Mouse (Mus musculus) G1E (cell line): Measurements from ENCODE around the gene Ppp1r9b. TPM values are rescaled to one million over a fixed set of nuclear protein-coding genes. Genes with fewer than 3 reads are reported as not detected.

ENCODE experiments used
- ATAC-seq: 2 replicates; pipeline ENCODE4 v1.8.0; 2016; ENCODE audit warnings: mild to moderate bottlenecking; ENCODE audit not compliant: insufficient number of reproducible peaks, poor library complexity, low FRiP score, severe bottlenecking; ENCODE audit errors: extremely low read depth
- DNase-seq: peaks from one replicate; pipeline ENCODE4 v3.0.0; 2012; ENCODE audit warnings: low spot score
- H3K27me3 ChIP-seq: 2 replicates; pipeline ENCODE4 v1.6.1; 2012; ENCODE audit warnings: mild to moderate bottlenecking, low read length, inconsistent platforms; ENCODE audit not compliant: insufficient read depth
- H3K36me3 ChIP-seq: replicated peaks from 2 replicates; pipeline ENCODE3; 2012; ENCODE audit warnings: mild to moderate bottlenecking, inconsistent platforms
- H3K4me1 ChIP-seq: 2 replicates; pipeline ENCODE4 v1.6.1; 2012; ENCODE audit warnings: low read depth, low read length, inconsistent platforms, mixed read lengths; ENCODE audit not compliant: insufficient read depth
- H3K4me3 ChIP-seq: 2 replicates; pipeline ENCODE4 v1.5.1; 2012; ENCODE audit warnings: low read depth, mild to moderate bottlenecking, inconsistent platforms, low read length, moderate library complexity, mixed read lengths
- H3K9me3 ChIP-seq: replicated peaks from 2 replicates; pipeline ENCODE4 v1.6.1; 2012; ENCODE audit warnings: inconsistent platforms
- CTCF ChIP-seq: IDR thresholded peaks from 2 replicates; pipeline ENCODE4 v1.5.1; 2012; ENCODE audit warnings: low read depth, low read length, inconsistent platforms, mixed read lengths
- GATA1 ChIP-seq: IDR thresholded peaks from 2 replicates; pipeline ENCODE4 v1.6.1; 2012; ENCODE audit warnings: borderline replicate concordance, low read length, inconsistent platforms, mixed read lengths
- GATA2 ChIP-seq: IDR thresholded peaks from 2 replicates; pipeline ENCODE4 v1.6.1; 2012; ENCODE audit warnings: low read depth, low read length, inconsistent platforms, borderline replicate concordance
- POLR2AphosphoS5 ChIP-seq: IDR thresholded peaks from 2 replicates; pipeline ENCODE4 v1.6.1; 2012; ENCODE audit warnings: low read depth, low read length, inconsistent platforms; ENCODE audit not compliant: insufficient replicate concordance
- TAL1 ChIP-seq: conservative IDR thresholded peaks from 2 replicates; pipeline ENCODE4 v1.6.1; 2012; ENCODE audit warnings: low read depth, low read length, inconsistent platforms, mixed read lengths
- polyA plus RNA-seq: library from polyadenylated mRNA; stranded (reverse); fragments of >175 nt; gene quantifications from 2 replicates; pipeline ENCODE4 v1.2.3, GENCODE M21; 2012
- total RNA-seq, 2 experiments: library from RNA; stranded (forward) in 1 of 2; stranded (reverse) in 1 of 2; fragments of 200-1000 nt in 1 of 2; fragments of >200 nt in 1 of 2; fragmentation: Nextera tagmentation in 1 of 2; gene quantifications; 2 replicates each; pipeline ENCODE4 v1.2.3; 2014 to 2017

Gene Ppp1r9b
- total and polyA plus RNA-seq, 3 experiments: 83.2 to 207 (median 117) TPM

DNA sequence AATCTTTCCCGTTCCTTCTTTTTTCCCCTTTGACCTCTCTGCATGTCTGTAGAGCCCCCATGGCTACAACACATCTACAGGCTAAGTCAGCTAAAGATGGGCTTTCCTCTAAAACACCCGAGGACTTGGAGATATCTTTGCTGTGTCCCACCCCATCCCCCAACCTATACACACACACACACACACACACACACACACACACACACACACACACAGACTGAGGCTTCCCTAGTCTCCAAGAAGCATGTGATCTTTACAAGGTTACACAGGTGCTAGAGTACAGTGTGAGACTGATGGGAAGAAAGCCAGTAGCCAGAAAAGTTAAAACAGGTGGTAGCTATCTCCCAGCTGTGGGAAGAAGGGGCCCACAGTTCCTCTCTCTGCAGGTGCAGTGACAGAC is 4.4 kb upstream of the Ppp1r9b start:
- no peak for ATAC-seq

GRCm38 (mm10) chr11:94987341-94987740 is 3.5 kb upstream of the Ppp1r9b start:
- no peak for ATAC-seq

More for the DNA sequence above, 4.4 kb upstream of the Ppp1r9b start:
- peaks cover 4% of the 10 kb centered on the region for H3K27me3 ChIP-seq
- H3K9me3 ChIP-seq: no peaks in the 10 kb centered on the region
- H3K4me3 ChIP-seq: no peak overlapping the region
- H3K36me3 ChIP-seq: no peaks in the 10 kb centered on the region
- TF ChIP-seq GATA2: no peak
- no peak for TF ChIP-seq TAL1
- no peak for TF ChIP-seq CTCF
- TF ChIP-seq GATA1: no peak
- no peak for TF ChIP-seq POLR2AphosphoS5
- peaks cover 42% of the 10 kb centered on the region for H3K4me1 ChIP-seq
- DNase-seq: no peak

GRCm38 (mm10) chr11:94987851-94988250 is 3.0 kb upstream of the Ppp1r9b start:
- peaks cover 4% of the 10 kb centered on the region for H3K27me3 ChIP-seq
- H3K36me3 ChIP-seq: peaks cover 11% of the 10 kb centered on the region
- peaks cover 56% of the 10 kb centered on the region for H3K4me1 ChIP-seq
- DNase-seq: no peak
- H3K4me3 ChIP-seq: no peak overlapping the region
- no peak for TF ChIP-seq TAL1
- TF ChIP-seq POLR2AphosphoS5: no peak
- no peak for ATAC-seq
- H3K9me3 ChIP-seq: no peaks in the 10 kb centered on the region

More at GRCm38 (mm10) chr11:94987341-94987740, 3.5 kb upstream of the Ppp1r9b start:
- no peaks in the 10 kb centered on the region for H3K9me3 ChIP-seq
- H3K27me3 ChIP-seq: peaks cover 4% of the 10 kb centered on the region
- H3K36me3 ChIP-seq: peaks cover 6% of the 10 kb centered on the region
- no peak overlapping the region for H3K4me3 ChIP-seq
- no peak for DNase-seq
- TF ChIP-seq CTCF: no peak
- no peak for TF ChIP-seq POLR2AphosphoS5
- TF ChIP-seq TAL1: no peak
- TF ChIP-seq GATA1: no peak
- no peak for TF ChIP-seq GATA2
- peaks cover 51% of the 10 kb centered on the region for H3K4me1 ChIP-seq

DNA sequence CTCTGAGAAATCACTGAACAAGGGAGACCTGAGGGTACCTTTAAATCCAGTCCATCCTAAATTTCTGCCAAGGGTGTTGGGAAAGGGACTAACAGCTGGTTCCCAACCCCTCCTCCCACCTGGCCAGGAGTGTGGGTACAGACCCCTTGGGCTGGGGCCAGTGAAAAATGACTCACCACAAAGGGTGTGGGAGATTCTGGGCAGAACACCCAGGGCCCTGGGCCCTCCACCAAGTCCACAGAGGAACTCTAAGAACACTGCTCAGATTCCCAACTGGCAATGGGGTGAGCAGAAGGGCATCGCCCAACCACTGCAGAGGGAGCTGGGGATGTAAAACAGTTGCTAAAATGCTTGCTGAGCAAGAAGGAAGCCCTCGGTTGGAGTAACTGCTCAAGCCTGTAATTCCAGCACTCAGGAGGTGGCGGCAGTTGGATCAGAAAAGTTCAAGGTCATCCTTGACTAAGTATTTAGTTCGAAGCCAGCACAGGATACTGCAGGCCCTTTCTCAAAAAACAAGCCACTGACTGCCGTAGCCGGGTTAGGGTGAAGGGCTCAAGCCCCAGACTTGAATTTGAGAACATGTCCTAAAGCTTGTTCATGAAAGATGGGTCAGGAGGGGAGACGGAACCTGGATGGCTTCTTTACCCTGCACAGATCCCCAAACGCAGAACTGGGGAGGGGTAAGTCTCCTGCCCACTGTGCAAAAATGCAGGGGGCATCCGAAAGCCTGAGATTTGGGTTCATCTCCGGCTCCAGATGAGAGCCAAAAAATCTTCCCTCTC is 1.9 kb upstream of the Ppp1r9b start:
- ATAC-seq (no peak), DNase-seq (no peak)
- Histone ChIP-seq H3K4me3 (peak overlapping the region; percentile 93), H3K36me3 (peaks cover 22% of the 10 kb centered on the region), H3K9me3 (no peaks in the 10 kb centered on the region), H3K27me3 (peaks cover 3% of the 10 kb centered on the region), H3K4me1 (peaks cover 67% of the 10 kb centered on the region)
- no peak for TF ChIP-seq CTCF
- TF ChIP-seq TAL1: no peak
- no peak for TF ChIP-seq GATA2
- no peak for TF ChIP-seq GATA1
- no peak for TF ChIP-seq POLR2AphosphoS5

- no peaks in the 10 kb centered on the region for H3K9me3 ChIP-seq
- peaks cover 28% of the 10 kb centered on the region for H3K36me3 ChIP-seq
- peak; percentile 77 for ATAC-seq
- DNase-seq: peak; percentile 94
- TF ChIP-seq POLR2AphosphoS5 (no peak), TAL1 (no peak), GATA1 (no peak), CTCF (no peak), GATA2 (no peak)
- no peaks in the 10 kb centered on the region for H3K27me3 ChIP-seq
- H3K4me3 ChIP-seq: peak overlapping the region; percentile 93
- H3K4me1 ChIP-seq: peaks cover 73% of the 10 kb centered on the region
These were observed 1.2 kb upstream of the Ppp1r9b start for GRCm38 (mm10) chr11:94989562-94990017.

GRCm38 (mm10) chr11:94990102-94990748 is 610 bp upstream of the Ppp1r9b start:
- peaks cover 77% of the 10 kb centered on the region for H3K4me1 ChIP-seq

More at GRCm38 (mm10) chr11:94990102-94990748, 610 bp upstream of the Ppp1r9b start:
- DNase-seq (no peak), ATAC-seq (no peak)
- Histone ChIP-seq H3K4me3 (peak overlapping the region; percentile 93), H3K9me3 (no peaks in the 10 kb centered on the region), H3K27me3 (no peaks in the 10 kb centered on the region), H3K36me3 (peaks cover 34% of the 10 kb centered on the region)
- no peak for TF ChIP-seq CTCF
- no peak for TF ChIP-seq GATA2
- no peak for TF ChIP-seq GATA1
- TF ChIP-seq TAL1: no peak
- no peak for TF ChIP-seq POLR2AphosphoS5
